Mouse (Mus musculus) right cerebral cortex, adult 18-20 months (tissue): ENCODE measurements around the gene Ankrd26.
"Not testable (repeated sequence)": the region's sequence is repeated elsewhere in the genome, so short reads cannot be mapped to it uniquely, and the experiment has no call there.

Experiments used
- DNase-seq: peaks from one replicate; pipeline ENCODE4 v3.0.0; 2022; ENCODE audit warnings: mixed read lengths

The Ankrd26 gene

DNA sequence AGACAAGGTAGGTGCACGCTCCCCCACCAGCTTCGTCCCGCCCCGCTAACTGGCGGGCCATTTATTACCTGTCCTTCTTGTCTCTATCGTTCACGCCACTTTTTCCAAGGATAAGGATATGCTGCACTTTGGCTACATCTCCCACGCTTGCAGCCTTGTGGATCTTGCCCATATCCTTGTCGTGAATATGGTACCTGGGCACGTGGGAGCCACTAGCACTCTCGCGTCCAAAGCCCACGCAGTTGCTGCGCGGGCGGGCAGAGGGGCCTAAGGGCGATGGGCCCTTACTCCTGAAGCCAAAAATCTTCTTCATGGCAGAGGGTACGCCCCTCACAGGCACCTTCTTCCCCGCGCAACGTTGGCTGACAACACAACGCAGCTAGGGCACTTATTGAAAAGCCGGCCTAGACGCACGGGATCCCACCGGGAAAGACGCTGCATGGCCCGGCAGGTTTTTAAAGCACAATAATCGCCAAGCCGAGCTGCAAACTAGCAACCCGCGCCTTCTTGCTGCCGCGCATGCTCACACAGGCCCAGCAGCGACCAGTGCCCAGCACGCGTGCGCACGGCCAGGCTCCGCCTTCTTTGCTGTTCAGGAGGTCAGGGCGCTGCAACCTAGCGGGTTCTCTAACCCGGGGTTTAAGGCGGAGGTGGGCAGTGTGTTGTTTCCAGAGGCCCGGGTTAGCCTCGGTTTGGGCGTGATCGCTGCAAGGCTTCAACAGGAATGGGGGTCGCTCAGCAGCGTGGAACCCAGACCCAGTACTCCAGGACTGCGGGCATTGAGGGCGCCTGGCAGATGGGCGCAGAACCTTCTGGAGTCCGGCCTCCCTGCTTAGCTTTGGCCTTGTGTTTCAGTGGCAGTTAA lies at the start of gene Ankrd26:
TSS of gene Ankrd26 (minus strand) at position 482 of the 865 bp plus-strand sequence.
- DNase-seq = peak; percentile 93

DNA sequence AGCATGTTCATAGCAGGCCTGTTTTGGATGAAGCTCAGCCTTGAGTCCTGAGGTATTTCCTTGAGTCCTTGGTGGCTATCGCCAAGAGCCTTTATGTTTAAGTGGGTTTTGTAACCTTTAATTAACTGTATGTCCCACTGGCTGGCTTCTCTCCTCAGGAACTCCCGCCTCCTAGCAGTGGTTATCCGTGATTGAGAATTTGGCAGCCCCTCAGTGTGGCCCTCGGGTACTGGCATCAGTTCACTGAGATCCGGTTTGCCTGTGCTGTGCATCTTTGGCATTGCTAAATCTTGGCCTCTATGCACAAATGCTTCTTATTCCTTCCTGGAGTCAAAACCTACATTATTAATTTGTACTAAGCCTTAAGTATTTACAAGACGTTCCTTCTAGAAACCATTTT lies 46.9 kb upstream of the Ankrd26 start:
- no peak for DNase-seq

DNA sequence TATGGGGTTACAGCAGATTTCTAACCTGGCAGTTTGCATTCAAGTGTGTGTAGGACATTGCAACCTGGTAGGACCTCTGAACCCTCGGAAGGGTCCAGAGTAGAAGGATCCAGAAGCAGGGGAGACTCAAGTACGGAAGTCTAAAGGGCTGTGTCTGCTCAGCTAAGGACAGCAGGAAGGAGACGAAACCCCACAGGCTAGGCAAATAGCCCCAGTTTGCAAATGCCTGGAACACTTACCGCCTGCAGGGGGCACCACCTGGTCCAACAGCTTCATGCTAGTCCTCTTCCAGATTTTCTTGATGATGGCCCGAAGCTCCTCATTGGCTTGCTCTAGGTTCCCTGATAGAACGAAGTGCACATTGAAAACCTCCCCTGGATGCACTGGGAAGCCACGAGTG lies 43.9 kb upstream of the Ankrd26 start:
- no peak for DNase-seq

DNA sequence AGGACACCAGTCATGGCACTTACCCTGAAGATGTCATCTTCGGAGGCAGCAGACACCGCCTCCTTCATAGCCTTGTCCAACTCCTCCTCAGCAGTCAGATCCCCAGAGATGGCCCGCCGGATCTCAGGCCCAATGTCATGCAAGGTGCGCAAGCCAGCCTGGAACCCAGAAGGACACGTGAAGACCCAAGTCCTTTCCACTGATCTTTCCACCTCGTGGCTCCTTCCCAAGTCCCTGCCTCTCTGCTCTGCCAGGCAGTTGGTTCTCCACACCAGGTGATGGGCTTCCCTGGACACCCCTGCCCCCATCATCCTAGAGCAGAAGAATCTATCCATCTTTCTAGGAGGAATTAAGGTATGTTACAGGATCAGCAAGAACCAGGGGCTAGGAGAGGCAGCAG lies 41.8 kb upstream of the Ankrd26 start:
- DNase-seq = no peak

DNA sequence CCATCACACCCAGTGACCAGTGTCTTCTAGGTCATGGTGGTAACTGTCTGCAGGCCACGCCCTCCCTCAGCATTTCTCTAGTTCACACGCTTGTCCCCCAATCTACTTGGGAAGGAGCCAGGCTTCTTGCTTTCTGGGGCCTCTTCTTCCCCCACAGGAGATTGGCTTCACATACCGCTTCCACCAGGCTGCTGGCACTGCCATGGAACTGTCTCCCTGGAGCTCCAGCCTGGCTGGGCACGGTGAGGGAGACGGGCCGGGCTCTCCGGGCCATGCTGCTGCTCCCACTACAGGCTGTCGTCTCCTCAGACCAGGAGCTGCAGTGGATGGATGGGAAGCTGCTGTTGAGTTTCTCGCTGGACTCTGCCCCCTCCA lies 33.6 kb upstream of the Ankrd26 start:
- DNase-seq = no peak

DNA sequence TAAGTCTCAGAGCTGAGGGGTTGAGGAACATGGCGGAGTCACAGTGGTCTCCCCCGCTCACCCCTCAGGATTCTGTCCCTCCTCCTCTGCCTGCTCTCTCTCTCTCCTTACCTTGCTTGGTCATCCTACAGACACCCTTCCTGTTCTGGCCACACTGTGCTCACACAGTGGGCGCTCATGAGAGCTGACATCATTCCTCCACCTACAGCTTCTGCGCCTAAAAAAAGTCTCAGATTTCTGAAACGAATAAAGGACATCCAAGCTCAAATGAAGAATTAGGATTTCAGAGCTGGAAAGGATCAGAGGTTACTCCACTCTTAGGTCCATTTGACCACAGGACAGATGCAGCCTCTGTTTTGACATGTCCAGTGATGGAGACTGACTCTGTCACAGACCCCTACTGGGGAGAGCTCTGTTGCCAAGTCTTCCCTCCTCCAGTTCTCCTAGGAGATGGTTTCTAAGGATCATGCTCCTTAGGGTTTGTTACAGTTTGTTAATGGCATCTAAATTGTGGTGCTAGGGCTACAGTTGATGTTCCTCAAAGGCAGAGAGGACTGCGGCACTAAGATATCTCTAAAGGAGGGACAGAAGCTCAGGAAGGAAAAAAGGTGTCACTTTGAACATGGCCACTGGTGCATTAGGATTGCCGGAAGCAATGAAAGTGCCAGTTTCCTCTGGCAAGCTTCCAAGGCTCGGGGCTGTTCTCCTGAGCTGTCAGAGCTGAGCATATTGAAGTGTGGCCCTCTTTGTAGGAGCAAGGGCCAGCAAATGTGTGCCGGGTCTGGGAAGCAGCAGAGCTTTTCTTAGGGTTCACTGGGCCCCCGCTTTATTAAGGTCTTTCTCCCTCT lies 33.0 kb upstream of the Ankrd26 start:
- peak; percentile 57 for DNase-seq

DNA sequence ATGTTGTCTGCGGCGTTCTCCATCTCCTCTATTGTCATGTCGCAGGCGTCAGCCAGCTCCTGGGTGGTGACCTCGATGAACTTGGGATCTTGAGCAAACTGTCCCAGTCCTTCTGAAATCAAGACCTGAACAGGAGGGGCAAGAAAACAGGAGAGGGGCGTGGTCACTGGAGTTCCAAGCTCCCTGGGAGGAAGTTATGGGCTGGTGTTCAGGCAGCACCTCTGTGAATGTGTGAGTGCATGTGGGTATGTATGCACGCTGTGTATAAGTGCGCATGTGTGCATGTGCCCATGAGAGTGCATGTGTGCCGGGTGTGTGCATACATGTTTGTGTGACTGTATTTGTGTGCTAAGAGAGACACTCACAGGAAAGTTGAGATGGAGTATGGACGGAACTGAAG lies 32.0 kb upstream of the Ankrd26 start:
- DNase-seq = no peak

DNA sequence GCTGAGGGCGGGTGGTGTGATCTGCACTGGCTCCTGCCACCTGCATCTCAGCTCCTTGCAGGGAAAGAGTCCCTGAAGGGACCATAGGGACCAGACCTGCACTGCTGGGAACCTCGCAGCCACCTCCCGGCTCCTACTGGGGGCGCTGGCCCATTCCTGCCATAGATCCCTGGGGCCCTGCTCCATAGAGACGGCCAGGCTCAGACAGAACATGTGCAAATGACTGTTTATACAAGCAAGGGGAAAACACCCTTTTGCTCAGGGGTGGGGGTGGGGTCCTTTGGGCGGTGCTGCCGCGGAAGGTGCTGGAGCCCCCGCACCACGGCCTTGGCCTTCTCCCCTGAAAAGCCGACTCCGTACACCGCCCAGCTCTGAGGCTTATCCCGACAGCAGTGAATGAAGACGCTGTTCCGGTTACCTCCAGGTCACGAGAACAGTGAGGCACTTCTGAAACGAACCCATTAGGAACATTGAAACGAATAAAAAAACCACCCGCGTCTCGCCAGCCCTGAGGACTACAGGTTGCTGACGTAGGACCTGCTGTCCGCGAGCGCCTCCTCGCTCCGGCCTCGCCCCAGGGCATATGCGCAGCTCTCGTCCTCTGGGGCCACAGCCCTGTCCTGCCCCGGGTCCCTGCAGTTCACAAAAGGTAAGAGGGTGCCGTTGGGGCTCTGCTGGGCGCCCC lies 31.5 kb upstream of the Ankrd26 start:
- no peak for DNase-seq

DNA sequence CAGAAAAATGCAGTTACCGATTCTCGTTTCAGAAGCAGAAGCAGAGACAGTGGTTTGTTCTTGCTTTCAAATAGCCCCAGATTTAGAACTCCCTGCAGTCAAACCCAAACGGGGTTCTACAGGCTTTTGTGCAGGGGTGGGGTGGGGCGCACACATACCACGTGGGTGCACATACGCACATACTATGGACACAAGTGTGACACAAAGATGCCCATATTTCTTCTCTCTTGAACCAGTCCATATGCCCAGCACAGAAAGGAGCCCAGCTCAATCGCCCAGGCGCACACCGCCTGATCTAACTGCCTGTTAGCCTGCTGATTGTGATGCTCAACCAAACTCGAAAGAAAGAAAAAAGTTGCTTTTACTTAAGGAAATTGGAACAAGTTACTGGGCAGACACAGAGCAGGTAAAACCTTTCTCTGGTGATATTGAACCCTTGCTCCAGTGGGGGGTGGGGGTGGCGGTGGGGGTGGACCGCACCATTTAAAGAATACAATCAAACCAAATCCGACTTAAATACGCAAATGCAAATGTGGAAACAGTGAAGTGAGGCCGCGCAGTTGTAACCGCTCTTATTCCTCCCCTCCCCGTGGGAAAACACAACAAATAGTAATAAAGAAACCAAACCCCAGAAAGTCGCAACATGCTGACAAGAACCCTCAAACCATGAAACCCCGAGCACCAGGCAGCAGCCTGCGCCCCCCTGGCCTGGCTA lies 30.8 kb upstream of the Ankrd26 start:
- DNase-seq = no peak

DNA sequence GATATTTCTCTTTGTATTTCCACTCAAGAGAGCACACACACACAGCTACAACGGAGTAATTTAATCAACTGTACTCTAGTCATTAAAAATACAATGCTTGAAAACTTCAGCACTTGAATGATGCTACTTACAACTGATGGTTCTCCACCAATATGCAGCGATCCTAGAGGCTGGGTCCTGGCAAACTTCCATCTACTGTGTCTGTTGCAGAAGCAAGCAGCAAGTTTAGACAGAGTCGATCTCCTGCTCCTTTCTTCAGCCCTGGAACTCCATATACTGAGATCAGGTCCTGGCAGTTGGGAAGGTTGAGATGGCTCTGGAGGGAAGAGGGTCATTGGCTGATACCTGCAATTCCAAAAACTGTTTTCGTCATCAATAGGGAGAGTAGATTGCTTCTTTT lies 16.7 kb upstream of the Ankrd26 start:
- DNase-seq = not testable (repeated sequence)

DNA sequence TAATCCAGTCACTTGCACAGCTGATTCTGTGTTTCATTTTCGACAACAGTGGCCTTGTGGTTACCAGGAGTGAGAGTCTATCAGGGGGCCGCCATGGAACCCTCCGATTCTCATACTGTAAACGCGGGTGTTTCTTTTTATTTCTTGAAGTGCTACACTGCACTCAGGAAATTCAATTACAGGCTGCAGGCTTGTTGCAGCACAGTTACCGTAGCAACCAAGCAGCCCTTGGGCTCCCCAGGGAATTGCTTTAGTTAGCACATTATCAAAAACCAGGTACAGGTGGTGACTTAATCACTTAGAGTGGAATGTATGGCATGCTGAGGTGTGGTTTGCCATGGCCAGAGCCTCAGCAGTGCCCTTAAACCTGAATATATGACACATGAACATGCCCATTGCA lies 12.3 kb upstream of the Ankrd26 start:
- no peak for DNase-seq

DNA sequence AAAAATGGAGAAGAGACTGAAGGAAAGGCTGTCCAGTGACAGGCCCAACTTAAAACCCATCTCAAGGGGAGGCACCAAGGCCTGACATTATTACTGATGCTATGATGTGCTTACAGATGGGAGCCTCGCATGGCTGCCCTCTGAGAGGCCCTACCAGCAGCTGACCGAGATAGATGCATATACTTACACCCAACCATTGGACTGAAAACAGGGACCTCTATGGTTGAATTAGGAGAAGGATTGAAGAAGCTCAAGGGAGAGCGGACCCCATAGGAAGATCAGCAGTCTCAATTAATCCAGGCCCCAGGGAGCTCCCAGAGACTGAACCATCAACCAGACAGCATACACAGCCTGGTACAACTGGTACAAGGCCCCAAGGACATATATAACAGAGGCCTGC lies 5.8 kb upstream of the Ankrd26 start:
- DNase-seq = no peak

DNA sequence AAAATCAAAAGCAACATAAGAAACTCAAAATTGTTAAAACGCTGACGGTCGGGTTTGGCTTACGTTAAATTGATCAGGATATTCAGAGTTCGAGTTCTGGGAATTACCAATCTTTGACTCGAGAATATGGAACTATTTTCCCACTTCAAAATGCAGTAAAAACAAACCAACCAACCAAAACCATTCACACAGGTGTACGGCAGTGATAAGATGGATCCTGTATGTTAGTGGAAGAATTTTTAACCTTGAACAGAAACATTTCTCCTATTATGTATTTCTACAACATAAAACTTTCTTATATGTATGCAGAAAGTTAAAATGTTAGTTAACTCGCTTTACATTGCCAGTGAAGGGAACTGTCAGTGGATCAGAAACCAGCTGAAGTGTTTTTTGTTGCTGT lies 801 bp downstream of the Ankrd26 start:
- DNase-seq = no peak

DNA sequence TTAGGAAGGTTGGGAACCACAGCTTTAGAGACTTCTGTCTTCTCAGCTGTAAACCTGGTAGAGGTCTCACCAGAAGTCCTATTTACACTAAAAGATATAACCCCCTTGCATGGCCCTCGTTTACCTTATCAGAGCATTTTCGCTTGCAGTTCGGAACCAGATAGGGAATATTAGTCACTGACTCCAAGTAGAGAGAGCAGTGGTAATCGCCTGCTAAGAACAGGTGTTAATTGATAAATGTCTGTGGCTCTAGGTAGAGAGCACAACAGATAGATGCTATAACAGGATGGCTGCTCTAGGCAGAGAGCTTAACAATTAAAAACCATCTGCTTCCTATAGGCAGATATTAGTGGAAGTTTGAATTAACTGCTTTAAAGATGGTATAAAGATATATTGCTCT lies 23.4 kb downstream of the Ankrd26 start:
- DNase-seq = no peak

DNA sequence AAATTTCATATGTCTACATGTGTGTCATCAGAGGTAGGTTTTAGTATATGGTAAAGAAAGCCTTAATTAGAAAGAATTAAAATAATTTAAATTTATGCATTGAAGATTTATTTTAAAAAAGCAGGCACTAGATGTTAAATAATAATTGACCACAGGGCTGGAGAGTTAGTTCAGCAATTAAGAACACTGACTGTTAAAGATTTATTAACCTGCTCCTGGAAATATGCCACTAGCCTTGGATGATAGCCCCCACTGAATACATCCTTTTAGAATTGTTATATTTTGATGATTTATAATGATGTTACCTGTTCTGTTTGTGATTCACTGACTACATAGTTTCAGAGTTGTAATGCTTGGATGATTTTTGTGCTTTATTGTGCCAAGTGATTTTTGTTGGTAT lies 24.8 kb downstream of the Ankrd26 start:
- DNase-seq = not testable (repeated sequence)

DNA sequence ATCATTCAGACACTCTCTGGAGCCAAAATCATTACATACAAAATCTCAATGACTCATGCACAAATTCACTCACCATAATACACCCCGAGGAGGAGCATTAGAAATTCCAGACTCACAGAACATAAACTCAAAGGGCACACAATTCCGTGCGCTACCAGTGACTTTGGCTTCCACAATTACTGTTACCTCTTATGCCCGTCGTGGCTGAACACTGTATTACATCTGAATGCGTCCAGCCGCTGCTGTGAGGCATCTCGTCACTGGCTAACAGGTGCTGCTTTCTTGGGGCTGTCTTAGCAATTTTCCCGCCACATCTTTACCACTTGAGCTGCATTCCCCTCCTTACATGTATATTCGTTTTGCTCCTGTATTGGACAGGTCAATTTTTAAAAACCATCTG lies 26.7 kb downstream of the Ankrd26 start:
- DNase-seq = no peak

DNA sequence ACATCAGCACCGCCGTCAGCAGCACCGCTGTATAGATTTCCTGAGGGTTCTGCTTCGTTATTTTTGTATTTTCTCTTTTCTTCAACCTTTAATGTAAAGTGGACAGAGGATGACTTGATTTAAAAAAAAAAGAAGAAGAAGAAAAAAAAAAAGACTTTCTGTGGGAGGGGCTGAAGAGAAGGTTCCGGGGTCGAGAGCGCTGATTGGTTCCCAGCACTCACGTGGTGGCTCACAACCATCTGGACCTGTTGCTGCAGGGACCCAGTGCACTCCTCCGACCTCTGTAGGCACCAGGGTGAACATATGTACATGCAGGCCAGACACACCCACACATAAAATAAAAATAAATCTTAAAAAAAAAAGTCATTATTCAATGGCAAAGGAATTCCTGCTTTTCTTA lies 28.6 kb downstream of the Ankrd26 start:
- no peak for DNase-seq

DNA sequence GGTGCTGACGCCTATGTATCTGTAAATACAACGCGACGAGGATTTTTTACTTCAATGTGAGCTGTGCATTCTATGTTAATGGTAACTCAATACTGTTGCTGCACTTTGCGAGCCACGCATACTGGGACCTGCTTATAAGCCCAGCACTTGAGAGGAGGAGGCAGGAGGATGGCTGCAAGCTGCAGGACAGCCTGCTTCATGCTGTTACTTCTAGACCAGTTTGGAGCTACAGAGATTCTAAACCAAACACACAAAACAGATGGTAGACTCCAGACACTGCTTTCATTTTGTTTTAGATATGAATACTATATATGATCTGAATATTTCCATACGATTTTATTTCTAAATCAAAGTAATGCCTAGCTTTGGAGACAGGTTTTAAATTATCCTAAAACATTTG lies 41.4 kb downstream of the Ankrd26 start:
- no peak for DNase-seq

DNA sequence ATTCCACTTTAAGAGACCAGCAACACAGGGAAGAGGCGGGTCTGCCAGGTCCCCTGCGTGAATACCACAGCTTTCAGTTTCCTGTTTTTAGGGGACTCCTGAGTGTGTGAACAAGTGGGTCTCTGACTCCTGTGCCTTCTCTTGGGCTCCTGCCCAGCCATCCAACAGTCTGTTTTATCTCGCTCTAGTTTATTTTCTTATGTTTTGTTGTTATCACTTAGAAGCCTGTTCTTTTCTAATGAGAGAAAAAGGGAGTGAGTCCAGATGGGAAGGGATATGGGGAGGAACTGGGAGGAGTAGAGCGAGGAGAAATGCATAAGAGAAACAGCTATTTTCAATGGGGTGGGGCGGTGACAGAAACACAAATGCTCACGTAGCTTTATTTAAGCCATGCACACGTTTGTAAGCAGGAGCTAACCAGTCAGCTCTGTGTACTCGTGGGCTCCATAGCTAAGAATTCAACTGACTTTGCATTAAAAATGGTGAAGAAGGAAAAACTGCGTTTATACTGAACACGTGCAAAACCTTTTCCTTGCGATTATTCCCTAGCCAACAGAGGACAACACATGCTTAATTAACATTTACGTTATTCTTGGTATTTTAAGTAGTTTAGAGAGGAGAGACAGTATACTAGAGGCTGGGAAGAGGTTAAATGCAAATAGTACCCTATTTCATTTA lies 48.6 kb downstream of the Ankrd26 start:
- DNase-seq = no peak

DNA sequence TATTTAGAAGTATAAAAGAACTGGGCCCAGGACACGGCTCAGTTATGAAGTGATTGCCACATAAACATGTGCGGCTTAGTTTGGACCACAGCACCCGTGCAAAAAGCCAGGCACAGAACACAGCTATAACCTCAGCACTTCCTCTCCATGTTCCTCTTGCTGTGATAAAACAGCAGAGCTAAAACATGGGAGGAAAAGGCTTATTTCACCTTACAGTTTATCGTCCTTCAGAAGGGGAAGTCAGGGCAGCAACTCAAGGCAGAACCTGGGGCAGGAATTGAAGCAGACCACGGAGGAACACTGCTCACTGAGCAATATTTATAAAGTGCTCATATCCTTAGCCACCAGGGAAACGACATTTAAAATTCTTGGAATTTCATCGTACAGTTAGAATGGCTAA lies 63.0 kb downstream of the Ankrd26 start:
- DNase-seq = no peak

DNA sequence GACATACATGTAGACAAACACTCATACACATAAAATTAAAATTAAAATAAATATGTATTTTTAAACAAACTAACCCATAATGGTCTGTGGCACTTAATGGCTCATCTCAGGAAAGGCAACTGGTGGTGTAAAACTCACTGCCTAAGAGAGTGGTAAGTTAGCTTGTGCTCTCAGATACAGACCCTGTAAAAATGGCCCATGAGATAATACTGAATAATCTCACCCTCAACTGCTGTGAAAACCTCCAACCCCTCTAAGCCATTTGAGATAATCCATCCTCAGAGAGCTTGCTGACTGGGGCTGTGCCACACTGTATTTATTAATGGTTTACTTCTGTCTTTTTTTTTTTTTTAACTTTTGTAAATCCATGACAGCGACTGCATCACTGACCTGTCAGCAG lies 79.9 kb downstream of the Ankrd26 start:
- DNase-seq = no peak
